Mouse (Mus musculus) cerebellum, adult 2 months (tissue): Measurements from ENCODE around the gene Hivep2. TPM values are rescaled to one million over a fixed set of nuclear protein-coding genes. Genes with fewer than 3 reads are reported as not detected.

Experiments
- DNase-seq, 2 experiments: peaks; one replicate each; pipeline ENCODE4 v3.0.0; 2021
- H3K27ac ChIP-seq: fragments of 200-500 bp; 2 replicates; pipeline ENCODE4 v1.5.1; 2012; ENCODE audit warnings: low read length, control low read depth, inconsistent platforms; ENCODE audit not compliant: insufficient read depth
- H3K27me3 ChIP-seq: fragments of 200-500 bp; 2 replicates; pipeline ENCODE4 v1.6.1; 2012; ENCODE audit warnings: inconsistent platforms, mild to moderate bottlenecking, low read length, moderate library complexity; ENCODE audit not compliant: control insufficient read depth, insufficient read depth
- H3K4me1 ChIP-seq: fragments of 200-500 bp; 2 replicates; pipeline ENCODE4 v1.6.1; 2011; ENCODE audit warnings: low read length; ENCODE audit not compliant: control insufficient read depth, insufficient read depth
- H3K4me3 ChIP-seq: fragments of 200-500 bp; replicated peaks from 2 replicates; pipeline ENCODE3; 2011; ENCODE audit warnings: mild to moderate bottlenecking, low read depth, low read length, control low read depth; ENCODE audit not compliant: insufficient read depth
- CTCF ChIP-seq: fragments of 200-500 bp; IDR thresholded peaks from 2 replicates; pipeline ENCODE4 v1.5.1; 2011; ENCODE audit warnings: low read depth, mild to moderate bottlenecking, control low read depth, low read length, moderate library complexity, borderline replicate concordance; ENCODE audit not compliant: insufficient read depth
- POLR2A ChIP-seq: fragments of 200-500 bp; IDR thresholded peaks from 2 replicates; pipeline ENCODE4 v1.6.1; 2011; ENCODE audit warnings: low read length, control low read depth, borderline replicate concordance; ENCODE audit not compliant: insufficient read depth
- WGBS: fragments of 180-500 bp; shearing (Covaris S2); methylation state at CpG from one replicate; pipeline ENCODE4 v1.1.7; 2018; 5-methylcytosine and 5-hydroxymethylcytosine counted together
- polyA plus RNA-seq: library from polyadenylated mRNA; depleted of rRNA; stranded (reverse); fragments of >200 nt; gene quantifications from 2 replicates; pipeline ENCODE4 v1.2.3, GENCODE M21; 2012

The Hivep2 gene
- polyA plus RNA-seq, 1 experiment: 55.2 TPM

- Histone ChIP-seq H3K4me3 (no peak overlapping the region), H3K4me1 (peaks cover 37% of the 10 kb centered on the region), H3K27me3 (no peaks in the 10 kb centered on the region), H3K27ac (no peak overlapping the region)
- peak in 1 of 2 experiments; percentile 26 for DNase-seq
- TF ChIP-seq POLR2A: no peak
- TF ChIP-seq CTCF: no peak
- WGBS: 30% methylated on average over 2 of the region's 2 CpGs
Measured at GRCm38 (mm10) chr10:14047661-14048060, 81.8 kb downstream of the Hivep2 start.

- H3K27ac ChIP-seq: peak overlapping the region; percentile 77
- no peak for DNase-seq
- peaks cover 37% of the 10 kb centered on the region for H3K4me1 ChIP-seq
- no peak overlapping the region for H3K4me3 ChIP-seq
- TF ChIP-seq CTCF (no peak), POLR2A (no peak)
- WGBS: 27% methylated on average over 5 of the region's 5 CpGs
- H3K27me3 ChIP-seq: no peaks in the 10 kb centered on the region
Measured at GRCm38 (mm10) chr10:14048322-14048915, 82.5 kb downstream of the Hivep2 start.

GRCm38 (mm10) chr10:14048916-14049445, 83.1 kb downstream of the Hivep2 start:
- Histone ChIP-seq H3K4me3 (no peak overlapping the region), H3K4me1 (peaks cover 37% of the 10 kb centered on the region), H3K27ac (peak overlapping the region; percentile 77), H3K27me3 (no peaks in the 10 kb centered on the region)
- TF ChIP-seq POLR2A: no peak
- WGBS: 9% methylated on average over 10 of the region's 10 CpGs
- DNase-seq: peak; percentile 64 to 76

GRCm38 (mm10) chr10:14049686-14050085, 83.8 kb downstream of the Hivep2 start:
- TF ChIP-seq POLR2A (no peak), CTCF (no peak)
- H3K27me3 ChIP-seq: no peaks in the 10 kb centered on the region
- H3K4me1 ChIP-seq: peaks cover 38% of the 10 kb centered on the region
- H3K27ac ChIP-seq: peak overlapping the region; percentile 77; the same call in 1 of the 2 replicates
- WGBS: 73% methylated on average over 6 of the region's 6 CpGs
- no peak overlapping the region for H3K4me3 ChIP-seq
- DNase-seq: no peak

- DNase-seq: no peak
- 92% methylated on average over 8 of the region's 8 CpGs for WGBS
- TF ChIP-seq CTCF: no peak
- TF ChIP-seq POLR2A: no peak
- H3K27ac ChIP-seq: no peak overlapping the region
- H3K27me3 ChIP-seq: no peaks in the 10 kb centered on the region
- no peak overlapping the region for H3K4me3 ChIP-seq
- H3K4me1 ChIP-seq: peaks cover 39% of the 10 kb centered on the region
Measured at GRCm38 (mm10) chr10:14050586-14050985, 84.7 kb downstream of the Hivep2 start.

GRCm38 (mm10) chr10:14052109-14052689, 86.3 kb downstream of the Hivep2 start:
- WGBS: 87% methylated on average over 8 of the region's 8 CpGs
- TF ChIP-seq POLR2A (no peak), CTCF (no peak)
- no peak overlapping the region for H3K4me3 ChIP-seq
- DNase-seq: no peak
- H3K4me1 ChIP-seq: peaks cover 49% of the 10 kb centered on the region
- no peaks in the 10 kb centered on the region for H3K27me3 ChIP-seq
- no peak overlapping the region for H3K27ac ChIP-seq

GRCm38 (mm10) chr10:14054860-14055259, 89.0 kb downstream of the Hivep2 start:
- H3K27ac ChIP-seq: no peak overlapping the region; the same call in 1 of the 2 replicates
- 34% methylated on average over 4 of the region's 4 CpGs for WGBS
- peaks cover 44% of the 10 kb centered on the region for H3K4me1 ChIP-seq
- no peak for TF ChIP-seq CTCF
- TF ChIP-seq POLR2A: no peak
- no peak overlapping the region for H3K4me3 ChIP-seq
- no peak for DNase-seq
- H3K27me3 ChIP-seq: no peaks in the 10 kb centered on the region

- H3K27ac ChIP-seq: peak overlapping the region; percentile 89; the same call in 1 of the 2 replicates
Measured at GRCm38 (mm10) chr10:14055533-14055981, 89.7 kb downstream of the Hivep2 start.

More at GRCm38 (mm10) chr10:14055533-14055981, 89.7 kb downstream of the Hivep2 start:
- TF ChIP-seq CTCF (no peak), POLR2A (no peak)
- Histone ChIP-seq H3K4me1 (peaks cover 44% of the 10 kb centered on the region), H3K4me3 (no peak overlapping the region), H3K27me3 (no peaks in the 10 kb centered on the region)
- WGBS: 10% methylated on average over 9 of the region's 9 CpGs
- peak; percentile 68 to 90 for DNase-seq
